ENCODE assay signal across 12 mouse cellular contexts in genomic region chr8:46386553-46386952, GRCm38 (mm10).
DNase-seq lines count a peak whose midpoint lies in the region; ATAC-seq lines count a peak whose summit lies in the region.
"Had no signal": no experiment of that assay in that cellular context is flagged by ENCODE, and none has a peak within 500 bp of the region (broad histone marks: within the 10 kb centered on the region; RNA-seq: fewer than 3 reads in every experiment).

No protein-coding gene starts in this region.

- no peak overlapping the region for H3K9ac ChIP-seq in midbrain, embryonic 11.5 days (ENCODE audit: low read length)
- H3K9ac ChIP-seq in hindbrain, embryonic 11.5 days (ENCODE audit: low read depth, low read length), result no peak overlapping the region
- H3K9ac ChIP-seq: embryonic facial prominence, embryonic 13.5 days; stomach, embryonic 15.5 days had no signal

- peak; percentile 73; the same call in 1 of the 2 replicates for ATAC-seq in midbrain, embryonic 11.5 days (ENCODE audit: low FRiP score)
- ATAC-seq in hindbrain, embryonic 11.5 days (ENCODE audit: low FRiP score), result peak; percentile 75

- WGBS in midbrain, embryonic 11.5 days, result 77% methylated on average over 4 of the region's 4 CpGs
- WGBS in midbrain, embryonic 10.5 days, result 87% methylated on average over 4 of the region's 4 CpGs
- 81% methylated on average over 4 of the region's 4 CpGs for WGBS in hindbrain, embryonic 11.5 days

- no peaks in the 10 kb centered on the region for H3K9me3 ChIP-seq in midbrain, embryonic 11.5 days (ENCODE audit: control insufficient read depth, low read length)
- H3K9me3 ChIP-seq in midbrain, embryonic 10.5 days (replicated peaks), result no peaks in the 10 kb centered on the region
- no peaks in the 10 kb centered on the region for H3K9me3 ChIP-seq in hindbrain, embryonic 11.5 days (ENCODE audit: control insufficient read depth, low read length)
- H3K9me3 ChIP-seq: embryonic facial prominence, embryonic 13.5 days; stomach, embryonic 15.5 days had no signal

- H3K27me3 ChIP-seq in midbrain, embryonic 11.5 days (ENCODE audit: control insufficient read depth, insufficient read depth, low read length), result no peaks in the 10 kb centered on the region
- H3K27me3 ChIP-seq in midbrain, embryonic 10.5 days (ENCODE audit: low read depth, poor library complexity, severe bottlenecking), result no peaks in the 10 kb centered on the region
- H3K27me3 ChIP-seq in hindbrain, embryonic 11.5 days (ENCODE audit: control insufficient read depth, insufficient read depth, low read length), result no peaks in the 10 kb centered on the region
- H3K27me3 ChIP-seq: CH12.LX; embryonic facial prominence, embryonic 13.5 days; stomach, embryonic 15.5 days had no signal

- no peak overlapping the region for H3K4me2 ChIP-seq in midbrain, embryonic 11.5 days
- H3K4me2 ChIP-seq in hindbrain, embryonic 11.5 days (replicated peaks; ENCODE audit: low read depth, low read length), result no peak overlapping the region
- H3K4me2 ChIP-seq: embryonic facial prominence, embryonic 13.5 days; heart, embryonic 11.5 days; stomach, embryonic 15.5 days had no signal

- H3K27ac ChIP-seq in midbrain, embryonic 11.5 days (ENCODE audit: low read depth, low read length), result no peak overlapping the region
- H3K27ac ChIP-seq in midbrain, embryonic 10.5 days (replicated peaks), result no peak overlapping the region
- H3K27ac ChIP-seq in hindbrain, embryonic 11.5 days (ENCODE audit: low read depth, low read length), result no peak overlapping the region
- H3K27ac ChIP-seq: embryonic facial prominence, embryonic 13.5 days; left cerebral cortex, adult 2 months; stomach, embryonic 15.5 days had no signal

- DNase-seq in midbrain, embryonic 11.5 days (ENCODE audit: low spot score, missing footprints), result no peak
- no peak for DNase-seq in midbrain, embryonic 10.5 days (ENCODE audit: low spot score)
- DNase-seq in hindbrain, embryonic 11.5 days (ENCODE audit: low spot score), result peak; percentile 24
- DNase-seq in kidney, postnatal 25 days, result peak; percentile 56 to 69
- peak; percentile 23 for DNase-seq in retina, postnatal 1 day
- no peak for DNase-seq in ovary, postnatal 36 days (ENCODE audit: low spot score)
- DNase-seq in right cerebral cortex, postnatal 36 days (ENCODE audit: low spot score in 2 of 2), result no peak

- no peaks in the 10 kb centered on the region for H3K4me1 ChIP-seq in midbrain, embryonic 11.5 days (ENCODE audit: control insufficient read depth, insufficient read depth, low read length)
- H3K4me1 ChIP-seq in midbrain, embryonic 10.5 days, result no peaks in the 10 kb centered on the region
- no peaks in the 10 kb centered on the region for H3K4me1 ChIP-seq in hindbrain, embryonic 11.5 days (replicated peaks; ENCODE audit: control insufficient read depth, insufficient read depth, low read length)
- H3K4me1 ChIP-seq: embryonic facial prominence, embryonic 13.5 days; stomach, embryonic 15.5 days had no signal

- no peaks in the 10 kb centered on the region for H3K36me3 ChIP-seq in midbrain, embryonic 11.5 days (ENCODE audit: control insufficient read depth, insufficient read depth, low read length)
- no peaks in the 10 kb centered on the region for H3K36me3 ChIP-seq in midbrain, embryonic 10.5 days
- no peaks in the 10 kb centered on the region for H3K36me3 ChIP-seq in hindbrain, embryonic 11.5 days (ENCODE audit: control insufficient read depth, insufficient read depth, low read length)
- H3K36me3 ChIP-seq: embryonic facial prominence, embryonic 13.5 days; stomach, embryonic 15.5 days had no signal

- H3K4me3 ChIP-seq in midbrain, embryonic 11.5 days (ENCODE audit: low read depth, low read length), result no peak overlapping the region
- H3K4me3 ChIP-seq in midbrain, embryonic 10.5 days, result no peak overlapping the region
- no peak overlapping the region for H3K4me3 ChIP-seq in hindbrain, embryonic 11.5 days (ENCODE audit: low read depth, low read length)
- H3K4me3 ChIP-seq: embryonic facial prominence, embryonic 13.5 days; left cerebral cortex, adult 2 months; stomach, embryonic 15.5 days had no signal

Comparison
In these comparisons a context has a peak if more than half of its experiments do, and no peak if none do; other contexts are left out.
1. DNase-seq: peak in hindbrain, embryonic 11.5 days (single experiment), kidney, postnatal 25 days (2 of 2) and retina, postnatal 1 day (single experiment); none in midbrain, embryonic 11.5 days (single experiment), midbrain, embryonic 10.5 days (single experiment), ovary, postnatal 36 days (single experiment) and right cerebral cortex, postnatal 36 days (0 of 2).